Comparison of ENCODE assay signal across 1 mouse cellular context in genomic region chr17:56973956-56974707, GRCm38 (mm10).
TF ChIP-seq lines count a peak whose summit lies in the region.

No protein-coding gene starts in this region.

TF ChIP-seq in MEL, 35 proteins besides CTCF, POLR2A, EP300 and RAD21 (continued from another document):
- TF ChIP-seq TBP (IDR thresholded peaks at IDR 0.05; ENCODE audit: low read depth, low read length) (no peak), NRF1 (IDR thresholded peaks at IDR 0.05; ENCODE audit: insufficient read depth, low read depth, low read length, poor library complexity, severe bottlenecking) (no peak), ELF1 (IDR thresholded peaks at IDR 0.05; ENCODE audit: low read depth, low read length) (no peak), SIN3A (IDR thresholded peaks at IDR 0.05; ENCODE audit: low read length) (no peak), MAFK (IDR thresholded peaks at IDR 0.05; ENCODE audit: borderline replicate concordance, low read depth, low read length) (no peak), MYC (IDR thresholded peaks at IDR 0.05; ENCODE audit: low read depth, low read length) (no peak), MAZ (IDR thresholded peaks at IDR 0.05; ENCODE audit: low read depth, low read length) (no peak), GABPA (IDR thresholded peaks at IDR 0.05; ENCODE audit: low read depth, low read length) (no peak), MAX (IDR thresholded peaks at IDR 0.05; ENCODE audit: low read length) (no peak), GATA1 (IDR thresholded peaks at IDR 0.05; ENCODE audit: low read depth, low read length) (no peak), POLR2AphosphoS2 (IDR thresholded peaks at IDR 0.05; ENCODE audit: low read length) (no peak), SMC3 (IDR thresholded peaks at IDR 0.05; ENCODE audit: low read depth, low read length) (no peak), BHLHE40 (IDR thresholded peaks at IDR 0.05; ENCODE audit: borderline replicate concordance, low read depth, low read length) (no peak), TAL1 (IDR thresholded peaks at IDR 0.05; ENCODE audit: low read length) (no peak), ZKSCAN1 (IDR thresholded peaks at IDR 0.05; ENCODE audit: low read depth, low read length) (no peak), JUND (IDR thresholded peaks at IDR 0.05; ENCODE audit: low read depth, low read length) (no peak)
